Mouse (Mus musculus): Measurements from ENCODE around the gene Skint3. TPM values are rescaled to one million over a fixed set of nuclear protein-coding genes. Genes with fewer than 3 reads are reported as not detected.

Skint3 gene
- polyA plus RNA-seq, 1 experiment from 2014 or later, result not detected

Other genes starting within 250 kb of the Skint3 start
- not detected in 2 replicates for gene Skint1, start 226.0 kb upstream of the Skint3 start, polyA plus RNA-seq (2014; fragmentation: Nextera tagmentation; extraction: Ambion mirVana)
- gene Skint4, start 160.2 kb upstream of the Skint3 start, polyA plus RNA-seq (2014; fragmentation: Nextera tagmentation; extraction: Ambion mirVana), result not detected in 2 replicates
- gene Skint9, start 201.7 kb downstream of the Skint3 start, polyA plus RNA-seq (2014; fragmentation: Nextera tagmentation; extraction: Ambion mirVana), result not detected in 2 replicates